Mouse (Mus musculus): Measurements from ENCODE around the gene Slc25a25.

Gene Slc25a25

DNA sequence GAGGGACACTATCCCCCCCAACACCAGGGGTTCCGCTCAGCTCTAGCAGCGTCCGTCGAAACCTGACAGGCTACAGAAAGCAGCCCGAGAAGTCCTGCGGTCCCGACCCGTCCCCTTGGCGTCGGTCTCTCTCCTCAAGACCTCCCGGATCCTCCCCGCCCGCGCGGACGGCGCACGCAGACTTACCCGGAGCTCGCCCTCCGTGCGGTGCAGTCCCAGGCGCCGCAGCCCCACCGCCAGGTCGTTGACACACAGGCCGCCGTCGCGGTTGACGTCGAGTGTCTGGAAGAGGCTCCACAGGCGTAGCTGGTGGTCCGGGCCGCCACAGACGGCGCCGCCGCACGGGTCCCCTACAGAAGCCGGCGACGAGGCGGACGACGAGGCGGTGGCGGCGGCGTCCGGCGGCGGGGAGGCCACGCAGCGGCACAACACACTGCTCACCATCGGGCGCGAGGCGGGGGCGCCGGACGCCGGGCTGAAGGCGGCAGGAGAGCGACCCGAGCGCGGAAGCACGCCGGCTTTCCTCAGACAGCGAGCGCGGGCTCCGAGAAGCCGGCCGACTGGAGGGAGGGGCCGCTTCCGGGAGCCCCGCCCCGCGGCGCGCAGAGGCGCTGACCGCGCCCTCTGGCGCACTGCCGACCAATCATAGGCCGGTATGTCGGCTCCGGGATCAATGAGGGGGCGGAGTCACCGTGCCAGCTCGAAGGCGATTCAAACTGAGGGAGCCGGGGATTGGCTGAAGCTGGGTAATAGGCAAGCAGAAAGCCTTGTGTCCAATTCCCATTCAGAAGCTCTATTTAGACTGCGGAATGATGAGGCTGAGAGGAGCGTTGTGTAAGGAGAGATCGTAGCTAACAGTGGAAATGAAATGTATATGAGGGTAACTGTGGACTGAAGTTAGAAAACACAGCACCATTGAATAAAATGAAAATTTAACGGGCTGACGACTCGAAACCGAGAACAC lies at the start of gene Slc25a25:
Gene Slc25a25, minus strand, starts transcription at position 565 of the 964 bp plus-strand sequence.
- no peak for TF ChIP-seq GATA4 (IDR thresholded peaks at IDR 0.05; ENCODE audit: insufficient replicate concordance, low read length)

- TF ChIP-seq GATA4 (IDR thresholded peaks at IDR 0.05; ENCODE audit: insufficient replicate concordance, low read length), result no peak
Measured at GRCm38 (mm10) chr2:32500461-32500860, 49.2 kb upstream of the Slc25a25 start.

- TF ChIP-seq GATA4 (IDR thresholded peaks at IDR 0.05; ENCODE audit: insufficient replicate concordance, low read length), result peak; percentile 73
Measured at GRCm38 (mm10) chr2:32499365-32499764, 48.1 kb upstream of the Slc25a25 start.

DNA sequence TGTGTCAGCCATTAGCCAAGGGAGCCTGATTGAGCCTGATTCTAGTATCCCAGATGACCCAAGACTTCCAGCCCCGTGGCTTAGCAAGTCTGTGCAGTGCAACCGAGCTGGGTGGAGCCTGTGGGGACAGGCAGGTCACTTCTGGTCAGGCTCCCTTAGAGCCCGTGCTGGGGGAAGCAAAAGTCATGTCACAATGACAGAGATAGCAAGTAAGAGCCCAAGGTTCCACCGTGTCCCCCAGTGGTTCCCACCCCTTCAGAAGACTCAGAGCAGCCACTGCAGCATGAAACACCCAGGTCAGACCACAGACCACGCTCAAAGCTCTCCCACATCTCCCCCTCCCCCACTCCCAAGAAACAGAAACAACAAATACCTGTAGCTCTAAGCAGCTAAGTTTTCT lies 44.9 kb upstream of the Slc25a25 start:
- TF ChIP-seq GATA4 (IDR thresholded peaks at IDR 0.05; ENCODE audit: insufficient replicate concordance, low read length), result no peak

- TF ChIP-seq GATA4 (IDR thresholded peaks at IDR 0.05; ENCODE audit: insufficient replicate concordance, low read length), result peak; percentile 37; the same call in 1 of the 2 replicates
Measured at GRCm38 (mm10) chr2:32495185-32495726, 44.0 kb upstream of the Slc25a25 start.

DNA sequence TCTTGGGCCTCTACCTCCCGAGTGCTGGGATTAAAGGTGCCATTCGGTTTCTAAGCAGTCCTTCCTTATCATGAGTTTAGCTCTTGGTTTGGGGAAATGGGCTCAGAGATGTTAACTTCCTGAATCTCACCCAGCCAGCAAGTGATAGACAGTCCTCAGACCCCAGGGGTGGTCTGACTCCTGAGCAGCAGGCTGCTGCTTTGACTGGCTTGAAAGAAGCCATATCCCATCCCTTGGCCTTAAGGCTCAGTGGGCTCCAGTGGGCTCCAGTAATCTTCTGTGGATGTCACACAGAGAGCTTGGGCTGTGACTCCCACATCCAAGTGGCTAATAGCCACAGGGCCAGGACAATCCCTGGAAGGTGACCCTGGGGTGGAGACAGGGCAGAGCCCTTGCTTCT lies 43.3 kb upstream of the Slc25a25 start:
- TF ChIP-seq GATA4 (IDR thresholded peaks at IDR 0.05; ENCODE audit: insufficient replicate concordance, low read length), result no peak

DNA sequence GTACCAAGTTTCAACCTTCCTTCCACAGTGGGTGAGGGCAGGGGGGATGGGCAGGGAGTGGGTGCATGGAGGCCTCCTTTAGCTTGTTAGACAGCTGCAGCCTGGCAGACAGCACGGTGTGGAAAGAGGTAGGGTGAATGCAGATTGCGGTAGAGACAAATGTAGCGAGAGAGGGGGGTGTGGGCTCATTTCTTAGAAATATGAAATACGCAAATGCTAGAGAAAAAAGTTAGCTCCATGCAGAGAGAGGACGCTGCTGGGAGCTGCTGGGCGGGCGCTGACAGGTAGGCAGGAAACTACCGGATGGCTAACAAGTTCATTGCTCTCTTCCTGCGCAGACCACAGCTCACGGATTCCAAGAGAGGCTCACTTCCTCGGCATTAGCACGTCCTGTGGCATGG lies 42.1 kb upstream of the Slc25a25 start:
- TF ChIP-seq GATA4 (IDR thresholded peaks at IDR 0.05; ENCODE audit: insufficient replicate concordance, low read length), result no peak

GRCm38 (mm10) chr2:32492661-32493060 lies 41.4 kb upstream of the Slc25a25 start:
- TF ChIP-seq GATA4 (IDR thresholded peaks at IDR 0.05; ENCODE audit: insufficient replicate concordance, low read length), result no peak

DNA sequence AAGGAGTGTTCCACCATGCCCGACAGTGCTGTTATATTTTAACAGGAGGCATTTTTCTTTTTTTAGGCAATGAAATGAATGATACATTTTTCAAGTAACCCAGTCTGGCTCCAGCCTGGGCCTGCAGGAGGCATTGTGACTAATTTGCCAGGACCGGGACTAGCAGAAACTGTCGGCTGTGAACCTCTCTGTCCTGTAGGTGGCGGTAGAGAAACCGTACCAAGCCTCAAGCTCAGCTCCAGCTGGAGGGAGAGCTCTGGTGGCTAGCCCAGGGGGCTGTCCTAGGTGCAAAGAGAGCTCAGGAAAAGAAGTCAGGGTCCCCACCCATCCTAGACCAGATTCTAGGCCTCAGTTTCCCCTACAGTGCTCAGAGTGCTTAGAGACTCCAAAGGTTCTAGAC lies 37.4 kb upstream of the Slc25a25 start:
- no peak for TF ChIP-seq GATA4 (IDR thresholded peaks at IDR 0.05; ENCODE audit: insufficient replicate concordance, low read length)

DNA sequence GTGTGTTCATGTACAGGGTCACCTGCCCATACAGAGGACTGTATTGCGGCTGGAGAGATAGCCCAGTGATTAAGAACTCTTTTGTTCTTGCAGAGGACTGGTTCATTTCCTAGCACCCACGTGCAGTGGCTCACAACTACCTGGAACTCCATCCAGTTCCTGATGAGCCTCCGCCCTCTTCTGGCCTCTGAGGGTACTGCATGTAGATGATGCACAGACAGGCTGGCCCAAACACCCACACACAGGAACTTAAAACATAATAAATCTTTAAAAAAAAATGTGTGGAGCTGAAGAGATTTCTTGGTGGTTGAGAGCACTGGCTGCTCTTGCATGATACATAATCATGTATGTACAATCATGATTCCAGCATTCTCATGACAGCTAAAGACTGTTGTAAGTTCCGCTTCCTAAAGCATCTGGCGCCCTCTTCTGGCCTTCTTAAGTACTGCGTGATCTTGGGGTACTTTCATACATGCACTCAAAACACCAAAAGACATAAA lies 35.9 kb upstream of the Slc25a25 start:
- TF ChIP-seq GATA4 (IDR thresholded peaks at IDR 0.05; ENCODE audit: insufficient replicate concordance, low read length), result no peak

- no peak for TF ChIP-seq GATA4 (IDR thresholded peaks at IDR 0.05; ENCODE audit: insufficient replicate concordance, low read length)
Measured at GRCm38 (mm10) chr2:32486155-32486554, 34.9 kb upstream of the Slc25a25 start.

- TF ChIP-seq GATA4 (IDR thresholded peaks at IDR 0.05; ENCODE audit: insufficient replicate concordance, low read length), result no peak
Measured at GRCm38 (mm10) chr2:32485751-32486150, 34.5 kb upstream of the Slc25a25 start.

- no peak for TF ChIP-seq GATA4 (IDR thresholded peaks at IDR 0.05; ENCODE audit: insufficient replicate concordance, low read length)
Measured at GRCm38 (mm10) chr2:32484933-32485332, 33.7 kb upstream of the Slc25a25 start.

- no peak for TF ChIP-seq GATA4 (IDR thresholded peaks at IDR 0.05; ENCODE audit: insufficient replicate concordance, low read length)
Measured at GRCm38 (mm10) chr2:32483179-32483875, 32.1 kb upstream of the Slc25a25 start.

DNA sequence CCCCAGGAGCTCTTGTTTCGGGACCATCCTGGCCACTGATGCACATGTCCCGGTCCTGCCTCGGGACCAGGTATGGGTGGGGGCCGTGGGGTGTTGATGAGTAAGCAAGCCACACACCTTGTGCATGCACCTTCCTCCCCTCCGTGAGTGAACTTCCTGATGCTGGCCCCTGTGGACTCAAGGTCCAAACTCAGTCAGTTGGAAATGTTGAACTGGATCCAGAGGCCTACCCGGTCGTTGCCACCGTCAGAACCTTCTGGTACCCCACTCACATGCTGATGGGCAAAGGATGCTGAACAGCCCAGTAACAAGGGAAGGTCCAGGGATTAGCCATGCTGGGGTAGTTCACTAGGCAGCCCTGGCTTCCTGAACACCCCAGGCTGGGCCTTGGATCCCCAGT lies 31.1 kb upstream of the Slc25a25 start:
- no peak for TF ChIP-seq GATA4 (IDR thresholded peaks at IDR 0.05; ENCODE audit: insufficient replicate concordance, low read length)

DNA sequence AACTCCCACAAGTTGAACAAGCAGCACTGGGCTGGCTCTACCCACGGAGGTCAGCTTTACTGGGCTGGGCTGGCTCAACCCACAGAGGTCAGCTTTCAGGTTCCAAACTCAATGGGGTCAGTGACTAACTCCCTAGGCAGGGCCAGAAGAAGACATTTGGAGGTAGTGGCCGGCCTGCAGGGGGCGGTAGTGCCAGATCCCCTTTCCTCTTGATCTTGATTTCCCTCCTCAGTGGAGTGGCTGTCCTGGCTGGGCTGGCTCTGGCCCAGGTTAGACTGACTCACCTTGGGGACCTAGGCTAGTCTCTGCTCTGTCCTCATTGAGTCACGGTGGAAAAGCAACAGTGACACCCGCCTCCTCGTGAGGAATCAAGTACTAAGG lies 20.4 kb upstream of the Slc25a25 start:
- TF ChIP-seq GATA4 (IDR thresholded peaks at IDR 0.05; ENCODE audit: insufficient replicate concordance, low read length), result no peak

All from liver, adult (tissue).